Comparison of ENCODE assay signal across 10 mouse cellular contexts in the genomic region with DNA sequence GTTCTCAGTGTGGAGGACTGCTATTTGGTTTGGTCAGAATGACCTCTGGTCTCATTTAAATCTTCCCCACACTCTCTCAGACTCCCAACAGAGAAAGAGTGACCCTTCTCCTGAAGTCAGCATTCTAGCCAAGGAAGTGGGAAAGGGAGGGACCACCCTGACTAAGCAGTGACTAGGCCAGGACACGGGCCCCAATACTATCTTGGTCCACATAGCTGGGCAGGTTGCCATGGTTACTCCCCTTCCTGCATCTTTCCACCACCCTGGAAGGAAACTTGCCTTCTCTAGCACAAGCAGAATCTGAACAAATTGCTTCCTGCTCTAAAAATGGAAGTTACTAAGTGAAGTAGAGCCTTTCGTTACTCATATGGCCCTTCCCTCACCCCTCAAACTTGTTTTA. TPM values are rescaled to one million over a fixed set of nuclear protein-coding genes. Genes with fewer than 3 reads are reported as not detected.
DNase-seq lines count a peak whose midpoint lies in the region; ATAC-seq and TF ChIP-seq lines count a peak whose summit lies in the region.
"Had no signal": no experiment of that assay in that cellular context is flagged by ENCODE, and none has a peak within 500 bp of the region (broad histone marks: within the 10 kb centered on the region; RNA-seq: fewer than 3 reads in every experiment).

No protein-coding gene starts in this region.

- H3K4me1 ChIP-seq in embryonic fibroblast, embryonic 13.5 days (ENCODE audit: control insufficient read depth, insufficient read depth, low read length), result peaks cover 12% of the 10 kb centered on the region

- TF ChIP-seq CTCF in embryonic fibroblast, embryonic 13.5 days (IDR thresholded peaks at IDR 0.05; ENCODE audit: borderline replicate concordance, insufficient read depth, low read length), result no peak

- ATAC-seq in monocyte, adult 5-6 weeks (replicated peaks; ENCODE audit: insufficient number of reproducible peaks, low FRiP score, low TSS enrichment, poor library complexity, severe bottlenecking), result no peak

- H3K4me3 ChIP-seq in embryonic fibroblast, embryonic 13.5 days (ENCODE audit: insufficient read depth, low read length), result no peak overlapping the region
- H3K4me3 ChIP-seq: midbrain, embryonic 12.5 days had no signal

- DNase-seq in ovary, adult 18-20 months (ENCODE audit: low spot score), result peak; percentile 26
- no peak for DNase-seq in ovary, postnatal 10 days (ENCODE audit: low spot score)
- peak; percentile 64 for DNase-seq in kidney, adult 18-20 months
- DNase-seq in skeletal muscle tissue, adult 2 months (ENCODE audit: low read depth, low spot score), result peak; percentile 66
- DNase-seq in left cerebral cortex, adult 18-20 months (ENCODE audit: low spot score in 2 of 2), result no peak
- no peak for DNase-seq in thymus, postnatal 4 days

- TF ChIP-seq POLR2A in embryonic fibroblast, embryonic 13.5 days (IDR thresholded peaks at IDR 0.05; ENCODE audit: low read depth, low read length), result no peak

- peak overlapping the region; percentile 59; the same call in 1 of the 2 replicates for H3K27ac ChIP-seq in embryonic fibroblast, embryonic 13.5 days (ENCODE audit: insufficient read depth, low read length)
- H3K27ac ChIP-seq: midbrain, embryonic 12.5 days had no signal

RNA-seq across cellular contexts. Expression of a gene that starts 54.5 kb away (rescaled TPM):
- not detected in 2 replicates for polyA plus RNA-seq in embryonic fibroblast, embryonic 13.5 days (2011; ENCODE audit: insufficient read length, low read depth, missing spikeins)
- total RNA-seq in left cerebral cortex, adult 18-20 months (2021), result not detected
- total RNA-seq in monocyte, adult 5-6 weeks (2017), result not detected in 3 replicates
- total RNA-seq: gastrocnemius, postnatal 36 days had no signal

Comparison
In these comparisons a context has a peak if more than half of its experiments do, and no peak if none do; other contexts are left out.
1. DNase-seq: peak in ovary, adult 18-20 months (single experiment), kidney, adult 18-20 months (single experiment) and skeletal muscle tissue, adult 2 months (single experiment); none in ovary, postnatal 10 days (single experiment), left cerebral cortex, adult 18-20 months (0 of 2) and thymus, postnatal 4 days (single experiment).